Comparison of ENCODE assay signal across 8 mouse cellular contexts in genomic region chr3:113651386-113651785, GRCm38 (mm10). TPM values are rescaled to one million over a fixed set of nuclear protein-coding genes. Genes with fewer than 3 reads are reported as not detected.
A peak's percentile ranks its signal among the peaks of the same experiment; 100 is the strongest.
DNase-seq lines count a peak whose midpoint lies in the region; ATAC-seq lines count a peak whose summit lies in the region.
"Not testable (repeated sequence)": the region's sequence is repeated elsewhere in the genome, so short reads cannot be mapped to it uniquely, and the experiment has no call there.

No protein-coding gene starts in this region.

- not testable (repeated sequence) for H3K36me3 ChIP-seq in forebrain, embryonic 13.5 days (ENCODE audit: poor library complexity, severe bottlenecking)

- H3K4me3 ChIP-seq in forebrain, embryonic 13.5 days: not testable (repeated sequence)

- H3K9ac ChIP-seq in forebrain, embryonic 13.5 days: not testable (repeated sequence)

- not testable (repeated sequence) for H3K27me3 ChIP-seq in forebrain, embryonic 13.5 days

- H3K27ac ChIP-seq in forebrain, embryonic 13.5 days: not testable (repeated sequence)

- peak; percentile 73; the same call in 1 of the 2 replicates for ATAC-seq in common myeloid progenitor, adult 5-6 weeks (replicated peaks; ENCODE audit: low read depth, poor library complexity, severe bottlenecking)
- peak; percentile 69 for ATAC-seq in forebrain, embryonic 13.5 days
- peak; percentile 39 to 59; a peak in 3 of 4 replicates for ATAC-seq in hematopoietic stem cell, adult 5-6 weeks (replicated peaks in 1 of 2; ENCODE audit: insufficient read depth in 1 of 2, low FRiP score in 2 of 2, low TSS enrichment in 1 of 2, low read depth in 1 of 2, poor library complexity in 2 of 2, severe bottlenecking in 2 of 2)

- DNase-seq in 3T3-L1 (ENCODE audit: low read depth, low spot score): peak; percentile 62
- DNase-seq in Muller cell, postnatal 12 days (ENCODE audit: inconsistent ontology term): peak; percentile 34
- DNase-seq in layer of hippocampus, postnatal 14 days (ENCODE audit: low spot score in 2 of 2): peak; percentile 9 to 36
- DNase-seq in mesoderm, embryonic 11.5 days (ENCODE audit: low read depth, low spot score): peak; percentile 35
- peak; percentile 67 for DNase-seq in retina, embryonic 14.5 days (ENCODE audit: low spot score)

- H3K4me1 ChIP-seq in forebrain, embryonic 13.5 days: not testable (repeated sequence)

- H3K4me2 ChIP-seq in forebrain, embryonic 13.5 days: not testable (repeated sequence)

- H3K9me3 ChIP-seq in forebrain, embryonic 13.5 days (replicated peaks): not testable (repeated sequence)

- WGBS in forebrain, embryonic 13.5 days: 56% methylated on average over 3 of the region's 3 CpGs

RNA-seq across cellular contexts. Expression of gene Rnpc3, which starts 21.4 kb away (rescaled TPM):
- total RNA-seq in common myeloid progenitor, adult 5-6 weeks (2017): 59.1 and 69.9 TPM in 2 replicates
- 50.7 and 54.5 TPM in 2 replicates for polyA plus RNA-seq in forebrain, embryonic 13.5 days (2015; fragmentation: Nextera tagmentation; extraction: Ambion mirVana)
- 69.4 and 115 TPM in 2 replicates for total RNA-seq in hematopoietic stem cell, adult 5-6 weeks (2017)
- total RNA-seq in layer of hippocampus, postnatal 14 days (2021): 10 to 100 TPM; 28.5 to 32.4 TPM

RNA-seq across cellular contexts. Expression of gene Amy1, which starts 44.9 kb away (rescaled TPM):
- 2.2 and 4.5 TPM in 2 replicates for total RNA-seq in common myeloid progenitor, adult 5-6 weeks (2017)
- 5.0 and 5.7 TPM in 2 replicates for polyA plus RNA-seq in forebrain, embryonic 13.5 days (2015; fragmentation: Nextera tagmentation; extraction: Ambion mirVana)
- 1.6 and 3.7 TPM in 2 replicates for total RNA-seq in hematopoietic stem cell, adult 5-6 weeks (2017)
- total RNA-seq in layer of hippocampus, postnatal 14 days (2021): 10 to 100 TPM in 1 of 2 experiments, 1 to 10 TPM in 1; 8.9 to 11.4 TPM
